Mouse (Mus musculus): ENCODE measurements around the gene Ankrd45.
"Not testable (repeated sequence)": the region's sequence is repeated elsewhere in the genome, so short reads cannot be mapped to it uniquely, and the experiment has no call there.

GRCm38 (mm10) chr1:161145611-161146010, 3.1 kb downstream of the Ankrd45 start:
- TF ChIP-seq GATA1 (IDR thresholded peaks at IDR 0.05; ENCODE audit: borderline replicate concordance, low read length); FLI1 (IDR thresholded peaks at IDR 0.05; ENCODE audit: low read length): not testable (repeated sequence)
